Mouse (Mus musculus) liver, embryonic 12.5 days (tissue): Measurements from ENCODE around the gene Stoml2. TPM values are rescaled to one million over a fixed set of nuclear protein-coding genes. Genes with fewer than 3 reads are reported as not detected.
"Not testable (repeated sequence)": the region's sequence is repeated elsewhere in the genome, so short reads cannot be mapped to it uniquely, and the experiment has no call there.

Experiments used
- ATAC-seq: fragments of 200-750 bp; cut with Nextera tagmentation; 2 replicates; pipeline ENCODE4 v1.8.0; 2017; ENCODE audit warnings: moderate number of reproducible peaks, mild to moderate bottlenecking, moderate library complexity
- H3K27ac ChIP-seq: fragments of 300-500 bp; sonication (generic); 2 replicates; pipeline ENCODE4 v1.5.1; 2016; ENCODE audit warnings: mild to moderate bottlenecking
- H3K27me3 ChIP-seq: fragments of 300-500 bp; sonication (generic); replicated peaks from 2 replicates; pipeline ENCODE4 v1.6.1; 2016; ENCODE audit warnings: mild to moderate bottlenecking, moderate library complexity
- H3K36me3 ChIP-seq: fragments of 300-500 bp; sonication (generic); 2 replicates; pipeline ENCODE4 v1.6.1; 2016; ENCODE audit warnings: mild to moderate bottlenecking, moderate library complexity
- H3K4me1 ChIP-seq: fragments of 300-500 bp; sonication (generic); 2 replicates; pipeline ENCODE4 v1.6.1; 2016
- H3K4me2 ChIP-seq: fragments of 300-500 bp; sonication (generic); 2 replicates; pipeline ENCODE4 v1.6.1; 2016; ENCODE audit warnings: mild to moderate bottlenecking, moderate library complexity
- H3K4me3 ChIP-seq: fragments of 300-500 bp; sonication (generic); 2 replicates; pipeline ENCODE4 v1.5.1; 2016; ENCODE audit warnings: mild to moderate bottlenecking, moderate library complexity
- H3K9ac ChIP-seq: fragments of 300-500 bp; sonication (generic); 2 replicates; pipeline ENCODE4 v1.6.1; 2016; ENCODE audit warnings: mild to moderate bottlenecking, moderate library complexity
- H3K9me3 ChIP-seq: fragments of 300-500 bp; sonication (generic); replicated peaks from 2 replicates; pipeline ENCODE4 v1.6.1; 2016; ENCODE audit warnings: mild to moderate bottlenecking, moderate library complexity
- WGBS: fragments of 180-500 bp; shearing (Covaris S2); methylation state at CpG from one replicate; pipeline ENCODE4 v1.1.7; 2016; ENCODE audit not compliant: insufficient replicate concordance; 5-methylcytosine and 5-hydroxymethylcytosine counted together
- polyA plus RNA-seq: library from polyadenylated mRNA; unstranded; fragments of >200 nt; fragmentation: Nextera tagmentation; extraction: Ambion mirVana; gene quantifications from 2 replicates; pipeline ENCODE4 v1.2.1, GENCODE M21; 2016

Stoml2 gene
- polyA plus RNA-seq, 1 experiment from 2014 or later = 292 TPM

- Histone ChIP-seq H3K9me3 (no peaks in the 10 kb centered on the region), H3K27me3 (no peaks in the 10 kb centered on the region), H3K4me1 (peaks cover 23% of the 10 kb centered on the region), H3K36me3 (peaks cover 80% of the 10 kb centered on the region), H3K4me2 (no peak overlapping the region; the same call in 1 of the 2 replicates), H3K4me3 (no peak overlapping the region), H3K27ac (no peak overlapping the region), H3K9ac (no peak overlapping the region)
- WGBS = 63% methylated on average over 23 of the region's 23 CpGs
- ATAC-seq = peak; percentile 50; the same call in 1 of the 2 replicates
Observed at GRCm38 (mm10) chr4:43019641-43020465, 11.7 kb downstream of the Stoml2 start.

- H3K27me3 ChIP-seq = no peaks in the 10 kb centered on the region
- H3K4me3 ChIP-seq = no peak overlapping the region
- H3K27ac ChIP-seq = no peak overlapping the region
- H3K9me3 ChIP-seq = no peaks in the 10 kb centered on the region
- ATAC-seq = no peak
- H3K9ac ChIP-seq = no peak overlapping the region
- 88% methylated on average over 10 of the region's 10 CpGs for WGBS
- peaks cover 76% of the 10 kb centered on the region for H3K36me3 ChIP-seq
- H3K4me1 ChIP-seq = peaks cover 17% of the 10 kb centered on the region
- H3K4me2 ChIP-seq = no peak overlapping the region
Observed at GRCm38 (mm10) chr4:43019176-43019575, 12.3 kb downstream of the Stoml2 start.

GRCm38 (mm10) chr4:43018156-43018555 is 13.4 kb downstream of the Stoml2 start:
- Histone ChIP-seq H3K27ac (no peak overlapping the region), H3K9me3 (no peaks in the 10 kb centered on the region), H3K4me1 (peaks cover 16% of the 10 kb centered on the region), H3K9ac (no peak overlapping the region), H3K4me2 (no peak overlapping the region), H3K27me3 (no peaks in the 10 kb centered on the region), H3K4me3 (no peak overlapping the region), H3K36me3 (peaks cover 66% of the 10 kb centered on the region)
- no peak for ATAC-seq
- 91% methylated on average over 4 of the region's 4 CpGs for WGBS

DNA sequence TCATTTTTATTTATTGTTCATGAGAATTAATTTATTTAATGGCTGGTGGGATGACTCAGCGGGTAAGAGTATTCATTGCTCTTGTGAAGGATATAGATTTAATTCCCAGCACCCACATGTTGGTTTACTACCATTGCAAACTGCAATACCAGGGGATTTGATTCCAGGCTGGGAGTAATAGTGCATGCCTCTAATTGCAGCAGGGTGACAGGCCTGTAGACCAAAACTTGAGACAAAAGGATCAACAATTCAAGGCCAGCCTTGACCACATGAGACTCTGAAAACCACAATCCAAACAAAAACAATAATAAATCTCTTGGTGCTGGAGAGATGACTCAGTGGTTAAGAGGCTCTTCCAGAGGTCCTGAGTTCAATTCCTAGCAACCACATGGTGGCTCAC is 19.4 kb downstream of the Stoml2 start:
- Histone ChIP-seq H3K4me2 (no peak overlapping the region), H3K9ac (no peak overlapping the region), H3K27me3 (no peaks in the 10 kb centered on the region), H3K27ac (no peak overlapping the region), H3K4me3 (no peak overlapping the region), H3K36me3 (peaks cover 14% of the 10 kb centered on the region; the same call in 1 of the 2 replicates), H3K4me1 (peaks cover 19% of the 10 kb centered on the region), H3K9me3 (no peaks in the 10 kb centered on the region)
- ATAC-seq = no peak
- WGBS = 84% methylated on average over 1 of the region's 1 CpGs

DNA sequence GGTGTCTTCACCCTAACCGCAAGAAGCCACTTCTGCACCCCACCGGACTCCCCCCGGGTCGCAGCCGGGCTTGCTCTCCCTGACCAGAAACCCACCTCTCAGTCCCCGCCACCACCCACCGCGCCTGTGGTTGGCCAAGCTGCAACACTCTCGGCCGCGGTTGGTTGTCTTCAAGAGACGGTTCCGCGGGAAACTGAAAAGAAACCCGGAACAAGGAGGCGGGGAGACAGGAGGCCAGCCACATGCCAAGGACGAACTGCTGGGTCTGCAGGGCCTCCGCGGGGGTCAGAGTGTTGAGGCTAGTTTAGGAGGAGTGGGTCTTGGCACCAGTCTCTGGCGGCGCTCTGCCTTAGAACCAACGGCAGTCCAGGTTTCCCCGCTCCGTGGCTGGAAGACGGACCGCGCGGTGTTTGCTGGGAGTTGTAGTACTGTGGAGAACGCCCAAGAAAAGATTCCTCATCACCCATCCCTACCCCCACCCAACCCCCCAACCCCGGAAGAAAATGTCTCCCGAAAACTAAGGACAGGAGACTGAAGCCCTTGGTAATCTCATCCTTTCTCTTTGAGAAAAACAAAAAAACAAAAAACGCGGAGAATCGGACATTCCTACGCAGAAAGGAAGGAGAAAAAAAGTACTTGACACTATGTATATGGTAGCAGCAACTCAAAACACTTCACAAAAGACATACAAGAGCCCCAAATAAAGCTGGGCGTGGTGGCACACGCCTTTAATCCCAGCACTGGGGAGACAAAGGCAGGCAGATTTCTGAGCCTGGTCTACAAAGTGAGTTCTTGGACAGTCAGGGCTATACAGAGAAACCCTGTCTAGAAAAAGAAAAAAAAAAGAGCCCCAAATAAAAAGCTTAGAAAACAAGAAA is 21.1 kb downstream of the Stoml2 start, which contains the start of gene Fancg:
Fancg (minus strand) TSS at position 346 of the 878 bp plus-strand sequence.
- H3K27ac ChIP-seq = peak within 1 kb of the TSS; percentile 64
- 2% methylated on average over 37 of the region's 37 CpGs for WGBS
- H3K9me3 ChIP-seq = no peaks in the 10 kb centered on the region
- ATAC-seq = peak; percentile 85
- peaks cover 19% of the 10 kb centered on the region; the same call in 1 of the 2 replicates for H3K36me3 ChIP-seq
- peak within 1 kb of the TSS; percentile 81 for H3K4me2 ChIP-seq
- H3K27me3 ChIP-seq = no peaks in the 10 kb centered on the region
- H3K4me3 ChIP-seq = peak within 1 kb of the TSS; percentile 78
- H3K9ac ChIP-seq = peak within 1 kb of the TSS; percentile 81
- peaks cover 19% of the 10 kb centered on the region for H3K4me1 ChIP-seq

DNA sequence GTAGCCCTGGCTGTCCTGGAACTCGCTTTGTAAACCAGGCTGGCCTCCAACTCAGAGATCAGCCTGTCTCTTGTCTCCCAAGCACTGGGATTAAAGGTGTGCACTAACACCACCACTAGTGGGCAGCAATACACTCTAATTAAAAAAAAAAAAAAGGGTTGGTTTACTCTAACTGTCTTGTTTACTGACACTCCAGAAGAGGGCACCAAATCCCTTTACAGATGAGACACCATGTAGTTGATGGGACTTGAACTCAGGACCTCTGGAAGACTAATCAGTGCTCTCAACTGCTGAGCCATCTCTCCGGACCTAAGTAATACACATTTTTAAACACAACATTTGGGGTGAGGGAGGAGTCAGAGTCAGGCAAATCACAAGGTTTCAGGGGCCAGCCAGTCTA is 25.7 kb downstream of the Stoml2 start:
- 39% methylated on average over 2 of the region's 2 CpGs for WGBS
- Histone ChIP-seq H3K27me3 (no peaks in the 10 kb centered on the region), H3K4me2 (no peak overlapping the region), H3K4me1 (peaks cover 29% of the 10 kb centered on the region), H3K27ac (no peak overlapping the region), H3K9ac (no peak overlapping the region), H3K9me3 (no peaks in the 10 kb centered on the region), H3K36me3 (peaks cover 36% of the 10 kb centered on the region), H3K4me3 (no peak overlapping the region)
- ATAC-seq = no peak

DNA sequence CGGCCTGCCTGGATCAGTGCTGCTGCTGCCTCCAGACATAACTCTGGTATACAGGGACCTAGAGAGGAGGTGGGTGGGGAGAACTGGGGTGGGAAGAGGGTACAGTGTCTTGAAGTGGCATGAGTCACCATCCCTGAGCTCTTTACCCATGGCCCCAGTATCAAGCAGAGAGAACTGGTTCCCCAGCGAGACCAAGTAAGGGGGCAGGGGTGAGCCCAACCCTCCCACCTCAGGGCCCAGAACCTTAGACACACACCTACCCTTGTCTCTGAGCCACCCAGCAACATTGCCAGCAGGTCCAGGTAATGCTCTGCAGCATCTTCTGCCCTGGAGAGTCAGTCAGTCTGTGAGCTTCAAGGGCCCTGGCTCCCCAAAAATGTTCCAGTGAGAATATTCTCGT is 26.6 kb downstream of the Stoml2 start:
- Histone ChIP-seq H3K27me3 (no peaks in the 10 kb centered on the region), H3K9me3 (no peaks in the 10 kb centered on the region), H3K9ac (0 out of 2 replicates have a peak overlapping the region, but pooled peaks have one; percentile 0), H3K27ac (no peak overlapping the region), H3K36me3 (peaks cover 36% of the 10 kb centered on the region), H3K4me2 (no peak overlapping the region), H3K4me1 (peaks cover 29% of the 10 kb centered on the region), H3K4me3 (no peak overlapping the region)
- no peak for ATAC-seq
- WGBS = 87% methylated on average over 3 of the region's 3 CpGs

DNA sequence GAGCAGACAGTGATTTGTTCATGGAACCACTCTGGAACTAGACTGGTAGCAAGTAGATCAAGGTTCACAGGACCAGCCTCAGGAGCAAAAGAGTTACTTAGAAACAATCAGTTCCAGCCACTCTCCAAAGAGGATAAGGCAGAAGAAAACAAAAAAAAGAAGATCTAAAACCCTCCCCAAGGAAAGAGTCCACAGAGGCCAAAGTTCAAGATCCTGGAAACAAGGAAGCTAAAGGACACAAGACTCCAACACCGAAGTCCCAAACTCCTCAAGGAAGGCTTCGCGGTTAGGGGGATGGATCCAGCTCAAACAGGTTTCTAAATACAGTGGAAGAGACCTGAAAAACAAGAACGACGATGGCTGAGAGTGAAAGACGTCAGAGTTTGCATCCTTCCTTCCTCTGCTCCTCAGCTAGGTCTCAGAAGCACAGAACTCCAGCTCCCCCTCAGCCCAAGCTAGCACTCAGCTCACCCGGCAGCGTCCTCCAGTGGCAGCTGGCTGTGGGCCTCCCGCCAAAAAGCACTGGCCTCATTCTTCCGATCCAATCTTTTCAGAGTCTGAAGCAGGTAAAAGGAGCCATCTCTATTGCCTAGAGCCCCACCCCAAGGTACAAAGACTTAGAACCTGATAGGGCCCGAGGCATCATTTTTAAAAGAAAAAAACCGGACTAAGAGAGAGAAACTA is 28.6 kb downstream of the Stoml2 start:
- 74% methylated on average over 12 of the region's 12 CpGs for WGBS
- Histone ChIP-seq H3K36me3 (peaks cover 35% of the 10 kb centered on the region), H3K4me1 (peaks cover 26% of the 10 kb centered on the region), H3K4me3 (no peak overlapping the region), H3K9ac (no peak overlapping the region), H3K27me3 (no peaks in the 10 kb centered on the region), H3K27ac (no peak overlapping the region), H3K9me3 (no peaks in the 10 kb centered on the region), H3K4me2 (no peak overlapping the region)
- ATAC-seq = no peak

DNA sequence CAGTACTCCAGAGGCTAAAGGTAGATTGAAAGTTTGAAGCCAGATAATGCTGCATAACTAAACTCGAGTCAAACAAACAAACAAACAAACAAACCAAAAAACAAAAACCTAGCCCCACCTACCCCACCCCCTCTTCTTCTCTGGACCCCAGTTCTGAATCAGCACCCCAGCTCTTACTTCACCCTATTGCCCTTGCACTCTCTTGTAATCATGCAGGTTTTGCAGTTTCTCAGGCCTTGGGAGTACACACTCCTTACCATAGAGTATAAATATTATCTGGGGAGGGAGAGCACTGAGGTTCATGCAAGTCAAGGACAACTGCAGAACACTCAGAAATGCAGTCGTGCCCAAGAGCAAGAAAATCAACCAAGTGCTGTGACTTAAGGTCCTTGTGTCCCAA is 30.2 kb downstream of the Stoml2 start:
- no peak for ATAC-seq
- Histone ChIP-seq H3K9me3 (no peaks in the 10 kb centered on the region), H3K36me3 (peaks cover 37% of the 10 kb centered on the region), H3K4me3 (no peak overlapping the region), H3K9ac (no peak overlapping the region), H3K27me3 (no peaks in the 10 kb centered on the region), H3K4me2 (no peak overlapping the region), H3K27ac (peak overlapping the region; percentile 79; the same call in 1 of the 2 replicates), H3K4me1 (peaks cover 37% of the 10 kb centered on the region)
- 77% methylated on average over 2 of the region's 2 CpGs for WGBS

DNA sequence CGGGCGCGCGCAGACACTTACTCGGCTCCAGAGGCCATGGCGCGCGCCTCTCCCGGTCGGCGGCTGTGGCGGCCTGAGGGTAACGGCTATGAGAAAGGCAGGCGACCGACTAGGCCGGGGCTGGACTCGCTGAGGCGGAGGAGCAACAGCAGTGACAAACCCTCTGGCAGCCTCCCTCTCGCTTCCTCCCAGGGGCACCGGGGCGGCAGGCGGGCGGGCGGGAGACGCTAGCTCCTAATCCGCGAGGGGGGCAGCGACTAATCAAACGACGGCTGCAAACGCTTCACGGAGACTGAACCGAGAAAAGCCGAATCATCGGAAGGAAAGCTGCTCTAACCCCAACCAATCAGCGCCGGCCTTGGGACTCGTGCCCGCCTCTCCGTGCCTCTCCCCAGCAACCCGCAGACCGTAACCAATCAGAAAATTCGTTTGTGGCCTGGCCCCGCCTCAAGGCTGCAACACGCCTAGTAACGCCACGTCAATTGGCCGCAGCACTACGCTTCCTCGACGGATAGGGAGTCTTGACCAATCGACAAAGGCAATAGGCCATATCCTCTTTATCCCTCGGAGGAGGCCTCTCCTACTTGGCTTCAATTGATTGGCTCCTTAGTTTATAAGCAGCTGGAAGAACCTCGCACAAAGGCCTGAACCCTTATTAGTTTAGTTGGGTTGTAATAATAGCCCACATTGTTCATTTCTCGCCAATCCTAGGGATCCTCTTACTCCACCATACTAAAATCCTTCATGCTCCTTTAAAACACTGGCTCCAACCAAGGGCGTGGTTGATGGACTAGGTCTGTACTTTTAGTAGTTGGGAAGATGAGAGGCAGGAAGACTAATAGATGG is 31.1 kb downstream of the Stoml2 start, which contains the start of gene Vcp:
Vcp (minus strand) TSS at position 367 of the 846 bp plus-strand sequence.
- Histone ChIP-seq H3K27ac (peak within 1 kb of the TSS; percentile 100), H3K36me3 (peaks cover 43% of the 10 kb centered on the region), H3K4me3 (peak within 1 kb of the TSS; percentile 76), H3K4me1 (peaks cover 37% of the 10 kb centered on the region), H3K4me2 (peak within 1 kb of the TSS; percentile 83), H3K9ac (peak within 1 kb of the TSS; percentile 98)
- 2% methylated on average over 54 of the region's 56 CpGs for WGBS
- H3K27me3 ChIP-seq, H3K9me3 ChIP-seq: not testable (repeated sequence)
- peak; percentile 96 for ATAC-seq
